ENCODE assay signal across 16 mouse cellular contexts in genomic region chr6:83928225-83928624, GRCm38 (mm10).
DNase-seq lines count a peak whose midpoint lies in the region; ATAC-seq and TF ChIP-seq lines count a peak whose summit lies in the region.
"Had no signal": no experiment of that assay in that cellular context is flagged by ENCODE, and none has a peak within 500 bp of the region (broad histone marks: within the 10 kb centered on the region; RNA-seq: fewer than 3 reads in every experiment).

No protein-coding gene starts in this region.

- no peaks in the 10 kb centered on the region; the same call in 1 of the 2 replicates for H3K36me3 ChIP-seq in embryonic facial prominence, embryonic 11.5 days (replicated peaks; ENCODE audit: control insufficient read depth, insufficient read depth, low read depth, low read length)
- peaks cover 31% of the 10 kb centered on the region for H3K36me3 ChIP-seq in embryonic facial prominence, embryonic 10.5 days (replicated peaks)
- H3K36me3 ChIP-seq in splenic B cell, adult 2 months (ENCODE audit: control insufficient read depth, insufficient read depth, low read length, poor library complexity, severe bottlenecking): peaks cover 4% of the 10 kb centered on the region; the same call in 1 of the 2 replicates

- no peak for TF ChIP-seq CTCF in brain, embryonic 14.5 days (IDR thresholded peaks at IDR 0.05; ENCODE audit: borderline replicate concordance, extremely low read depth, insufficient read depth, insufficient read length)

- H3K27me3 ChIP-seq in embryonic facial prominence, embryonic 11.5 days (ENCODE audit: control insufficient read depth, insufficient read depth, low read length): no peaks in the 10 kb centered on the region
- no peaks in the 10 kb centered on the region for H3K27me3 ChIP-seq in embryonic facial prominence, embryonic 10.5 days (replicated peaks; ENCODE audit: low read depth, poor library complexity, severe bottlenecking)
- no peaks in the 10 kb centered on the region for H3K27me3 ChIP-seq in splenic B cell, adult 2 months (ENCODE audit: control insufficient read depth, insufficient read depth, low read length, poor library complexity, severe bottlenecking)
- H3K27me3 ChIP-seq: embryonic facial prominence, embryonic 13.5 days; forebrain, embryonic 12.5 days; limb, embryonic 13.5 days had no signal

- WGBS in embryonic facial prominence, embryonic 11.5 days: 75% methylated on average over 2 of the region's 2 CpGs
- WGBS in embryonic facial prominence, embryonic 10.5 days: 78% methylated on average over 2 of the region's 2 CpGs

- no peak overlapping the region for H3K4me2 ChIP-seq in embryonic facial prominence, embryonic 11.5 days (ENCODE audit: low read depth, low read length)
- H3K4me2 ChIP-seq: embryonic facial prominence, embryonic 13.5 days; forebrain, embryonic 12.5 days; heart, embryonic 11.5 days; limb, embryonic 13.5 days had no signal

- DNase-seq in embryonic facial prominence, embryonic 11.5 days (ENCODE audit: low spot score): peak; percentile 45
- DNase-seq in embryonic facial prominence, embryonic 10.5 days (ENCODE audit: low spot score): no peak
- DNase-seq in lung, postnatal 10 days: peak; percentile 9
- DNase-seq in lung, postnatal 4 days: no peak
- peak; percentile 14 for DNase-seq in brain, embryonic 14.5 days (ENCODE audit: low read depth)
- peak; percentile 41 for DNase-seq in splenic B cell, adult 2 months (ENCODE audit: low read depth, low spot score)
- DNase-seq in frontal cortex, postnatal 36 days (ENCODE audit: low spot score in 2 of 2): no peak
- no peak for DNase-seq in left cerebral cortex, postnatal 36 days (ENCODE audit: low spot score in 2 of 2)
- DNase-seq: cerebellum, adult 2 months; gastrocnemius, postnatal 10 days had no signal

- H3K4me3 ChIP-seq in embryonic facial prominence, embryonic 11.5 days (ENCODE audit: low read depth, low read length): no peak overlapping the region
- H3K4me3 ChIP-seq in embryonic facial prominence, embryonic 10.5 days: no peak overlapping the region
- H3K4me3 ChIP-seq: embryonic facial prominence, embryonic 13.5 days; forebrain, embryonic 12.5 days; limb, embryonic 13.5 days had no signal

- H3K27ac ChIP-seq in embryonic facial prominence, embryonic 11.5 days (replicated peaks; ENCODE audit: low read depth, low read length): no peak overlapping the region
- H3K27ac ChIP-seq in embryonic facial prominence, embryonic 10.5 days (replicated peaks): no peak overlapping the region
- H3K27ac ChIP-seq: embryonic facial prominence, embryonic 13.5 days; forebrain, embryonic 12.5 days; limb, embryonic 13.5 days; macrophage had no signal

- no peak for TF ChIP-seq POLR2A in brain, embryonic 14.5 days (IDR thresholded peaks at IDR 0.05; ENCODE audit: borderline replicate concordance, extremely low read depth, insufficient read depth, insufficient read length, poor library complexity, severe bottlenecking)

- no peaks in the 10 kb centered on the region for H3K4me1 ChIP-seq in embryonic facial prominence, embryonic 11.5 days (ENCODE audit: control insufficient read depth, insufficient read depth, low read length)
- H3K4me1 ChIP-seq in embryonic facial prominence, embryonic 10.5 days: no peaks in the 10 kb centered on the region
- H3K4me1 ChIP-seq: embryonic facial prominence, embryonic 13.5 days; forebrain, embryonic 12.5 days had no signal

- no peak overlapping the region for H3K9ac ChIP-seq in embryonic facial prominence, embryonic 11.5 days (replicated peaks; ENCODE audit: low read length)
- H3K9ac ChIP-seq: embryonic facial prominence, embryonic 13.5 days; forebrain, embryonic 12.5 days; limb, embryonic 13.5 days had no signal

- no peak for ATAC-seq in embryonic facial prominence, embryonic 11.5 days (replicated peaks; ENCODE audit: insufficient number of reproducible peaks, low FRiP score, low TSS enrichment, low read depth)
- ATAC-seq: intestine, postnatal 0 days had no signal

- intact Hi-C loops in left cerebral cortex, postnatal 36 days (cut with DNase I): no loop called here

- no peaks in the 10 kb centered on the region for H3K9me3 ChIP-seq in embryonic facial prominence, embryonic 11.5 days (replicated peaks; ENCODE audit: control insufficient read depth, low read length)
- no peaks in the 10 kb centered on the region for H3K9me3 ChIP-seq in embryonic facial prominence, embryonic 10.5 days
- H3K9me3 ChIP-seq: embryonic facial prominence, embryonic 13.5 days; forebrain, embryonic 12.5 days; limb, embryonic 13.5 days had no signal

Comparison
In these comparisons a context has a peak if more than half of its experiments do, and no peak if none do; other contexts are left out.
1. DNase-seq: peak in embryonic facial prominence, embryonic 11.5 days (single experiment), lung, postnatal 10 days (single experiment), brain, embryonic 14.5 days (single experiment) and splenic B cell, adult 2 months (single experiment); none in embryonic facial prominence, embryonic 10.5 days (single experiment), lung, postnatal 4 days (0 of 2), frontal cortex, postnatal 36 days (0 of 2) and left cerebral cortex, postnatal 36 days (0 of 2).